Mouse (Mus musculus) liver, adult 2 months (tissue): Measurements from ENCODE around the gene Sec24a.
"Not testable (repeated sequence)": the region's sequence is repeated elsewhere in the genome, so short reads cannot be mapped to it uniquely, and the experiment has no call there.

ENCODE experiments used
- CTCF ChIP-seq: fragments of 200-500 bp; IDR thresholded peaks from 2 replicates; pipeline ENCODE4 v1.5.1; 2011; ENCODE audit warnings: low read depth, low read length, control low read depth
- POLR2A ChIP-seq: fragments of 200-500 bp; IDR thresholded peaks from 2 replicates; pipeline ENCODE4 v1.6.1; 2011; ENCODE audit warnings: low read length, control low read depth; ENCODE audit not compliant: insufficient read depth; ENCODE audit errors: extremely low read depth

DNA sequence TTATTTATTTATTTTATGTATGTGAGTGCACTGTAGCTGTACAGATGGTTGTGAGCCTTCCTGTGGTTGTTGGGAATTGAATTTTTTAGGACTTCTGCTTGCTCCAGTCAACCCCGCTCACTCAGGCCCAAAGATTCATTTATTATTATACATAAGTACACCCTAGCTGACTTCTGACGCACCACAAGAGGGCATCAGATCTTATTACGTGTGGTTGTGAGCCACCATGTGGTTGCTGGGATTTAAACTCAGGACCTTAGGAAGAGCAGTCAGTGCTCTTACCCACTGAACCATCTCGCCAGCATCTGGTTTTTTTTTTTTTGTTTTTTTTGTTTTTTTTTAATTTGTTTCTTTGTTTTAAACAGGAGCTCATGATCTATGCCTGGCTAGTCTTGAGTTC lies 26.3 kb upstream of the Sec24a start:
- not testable (repeated sequence) for TF ChIP-seq POLR2A, CTCF
